Mouse (Mus musculus) cerebellum, adult (tissue): ENCODE measurements around the gene Lhx9.

Experiments
- ATAC-seq: cut with Nextera tagmentation; 2 replicates; pipeline ENCODE4 v1.9.2; 2017; ENCODE audit warnings: mild to moderate bottlenecking, moderate library complexity, mixed read lengths; ENCODE audit not compliant: insufficient number of reproducible peaks, low FRiP score, low TSS enrichment

Gene Lhx9

DNA sequence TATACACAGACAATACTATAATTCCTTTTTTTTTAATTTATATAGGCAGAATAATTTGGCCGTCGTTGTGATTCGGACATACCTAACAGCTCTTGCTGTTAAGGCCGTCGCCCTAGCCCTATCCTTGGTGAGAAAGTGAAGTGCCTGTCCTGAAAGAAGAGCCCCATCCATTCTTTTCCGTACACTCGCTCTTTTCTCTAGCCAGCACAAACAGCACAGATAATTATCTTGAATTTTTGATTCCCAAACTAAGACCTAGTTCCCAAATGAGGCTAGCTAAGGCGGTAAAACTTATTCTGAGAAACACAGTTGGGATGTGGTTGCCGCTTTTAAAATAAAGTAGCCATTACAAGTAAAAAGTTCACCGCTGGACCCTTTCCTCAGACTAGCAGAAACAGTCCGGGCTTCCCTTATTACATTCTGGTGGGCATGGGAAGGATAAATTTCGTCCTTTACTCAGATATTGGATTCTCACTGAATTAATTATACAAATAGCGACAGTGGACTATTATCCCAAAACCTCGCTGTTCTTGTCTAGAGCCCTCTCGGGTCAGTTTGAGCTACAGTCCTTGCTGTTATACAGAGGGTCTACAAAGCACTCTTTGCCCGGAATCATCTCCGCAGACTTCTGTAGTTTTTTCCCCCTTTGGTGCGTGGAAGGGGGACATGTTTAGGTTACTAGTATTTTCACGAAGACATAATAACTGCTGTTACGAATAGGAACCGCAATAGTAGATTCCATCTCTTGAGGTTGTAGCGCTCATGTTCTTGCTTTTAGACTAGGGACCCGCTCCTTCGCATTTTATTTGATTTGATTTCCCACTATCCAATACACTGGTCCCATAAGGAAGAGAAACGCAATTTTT lies 7.7 kb downstream of the Lhx9 start:
- ATAC-seq = no peak

DNA sequence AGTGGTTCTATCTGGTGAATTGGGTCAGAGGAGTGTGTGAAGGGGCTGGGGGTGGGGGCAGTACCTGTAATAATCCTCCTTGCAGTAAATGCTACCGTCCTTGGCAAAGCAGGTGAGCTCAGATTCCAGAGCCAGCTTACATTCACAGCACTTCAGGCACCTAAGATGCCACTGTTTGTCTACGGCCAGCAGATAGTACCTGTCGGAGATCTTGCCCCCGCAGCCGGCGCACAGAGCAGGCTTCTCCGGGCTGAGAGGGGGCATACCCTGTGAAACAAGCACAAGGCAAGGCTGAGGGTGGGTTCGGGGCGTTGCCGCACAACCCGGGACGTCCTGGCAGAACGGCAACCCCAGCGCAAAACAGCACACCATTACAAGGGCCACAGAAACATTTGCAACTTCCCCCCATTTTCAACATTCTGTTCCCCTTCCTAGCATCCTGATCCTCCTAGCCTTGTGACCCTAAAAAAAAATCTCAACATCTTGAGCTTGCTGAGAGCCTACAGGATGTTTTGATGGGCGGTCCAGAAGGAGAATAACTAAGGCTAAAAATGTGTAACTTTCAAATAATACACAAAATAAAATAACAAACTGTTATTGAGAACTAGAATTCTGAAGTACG lies 8.5 kb downstream of the Lhx9 start:
- no peak for ATAC-seq

DNA sequence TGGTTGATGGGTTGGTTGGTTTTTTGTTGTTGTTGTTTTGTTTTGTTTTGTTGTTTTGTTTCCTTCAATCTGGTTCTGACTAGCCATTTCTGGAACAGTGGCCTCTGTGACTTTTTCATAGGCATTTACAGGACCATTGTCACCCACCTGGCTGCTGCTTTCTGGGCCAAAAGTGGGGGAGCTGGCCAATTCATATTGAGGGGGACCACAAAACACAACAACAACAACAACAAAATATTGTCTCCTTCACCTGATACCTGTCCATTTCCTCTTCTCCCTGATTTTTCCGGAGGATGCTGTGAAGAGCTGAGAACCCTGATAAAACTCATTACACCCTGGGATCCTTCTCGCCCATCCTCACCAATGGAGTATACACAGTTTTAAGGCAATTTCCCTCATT lies 9.1 kb downstream of the Lhx9 start:
- no peak for ATAC-seq

DNA sequence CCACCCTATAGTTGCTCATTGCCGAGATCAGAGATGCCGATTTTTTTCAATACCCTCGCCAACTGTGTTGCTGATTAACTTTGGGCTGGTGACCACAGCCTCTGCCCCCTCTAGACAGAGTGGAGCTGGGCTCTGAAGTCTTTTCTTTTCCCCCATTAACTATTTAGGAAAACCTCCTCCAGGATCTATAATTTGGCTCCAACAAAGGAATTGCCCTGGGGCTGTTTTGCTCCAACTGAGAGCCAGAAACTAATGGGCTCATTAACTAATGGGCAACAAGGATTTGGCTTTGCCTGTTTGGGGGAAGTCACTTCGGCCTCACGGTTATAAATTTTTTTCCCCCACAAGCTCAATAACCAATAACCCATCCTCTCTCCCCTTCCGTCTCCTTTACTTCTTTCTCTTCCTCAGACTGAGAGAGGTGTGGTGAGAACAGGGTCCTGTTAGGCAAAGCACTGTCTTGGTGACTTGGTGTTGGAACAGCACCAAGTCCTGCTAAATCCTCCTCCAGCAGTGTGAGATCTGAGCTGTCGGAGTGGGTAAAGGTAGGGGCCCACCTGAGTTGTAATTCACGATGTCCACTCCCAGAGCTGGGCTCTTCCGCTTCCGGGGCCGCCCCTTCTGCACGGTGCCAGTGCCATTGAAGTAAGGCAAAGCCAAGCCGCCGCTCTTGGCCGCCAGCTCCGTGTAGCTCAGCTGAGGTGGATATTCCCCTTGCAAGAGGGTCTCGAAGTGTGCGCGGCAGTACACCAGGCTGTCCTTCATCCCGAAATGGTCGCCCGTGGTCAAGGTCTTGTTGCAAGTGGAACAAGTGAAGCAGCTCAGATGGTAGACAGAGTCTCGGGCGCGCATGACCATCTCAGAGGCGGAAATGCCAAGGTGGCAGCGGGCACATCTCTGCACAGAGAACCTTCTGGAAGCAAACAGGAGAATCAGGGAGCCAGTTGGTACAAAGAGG lies 10.3 kb downstream of the Lhx9 start:
- no peak for ATAC-seq

DNA sequence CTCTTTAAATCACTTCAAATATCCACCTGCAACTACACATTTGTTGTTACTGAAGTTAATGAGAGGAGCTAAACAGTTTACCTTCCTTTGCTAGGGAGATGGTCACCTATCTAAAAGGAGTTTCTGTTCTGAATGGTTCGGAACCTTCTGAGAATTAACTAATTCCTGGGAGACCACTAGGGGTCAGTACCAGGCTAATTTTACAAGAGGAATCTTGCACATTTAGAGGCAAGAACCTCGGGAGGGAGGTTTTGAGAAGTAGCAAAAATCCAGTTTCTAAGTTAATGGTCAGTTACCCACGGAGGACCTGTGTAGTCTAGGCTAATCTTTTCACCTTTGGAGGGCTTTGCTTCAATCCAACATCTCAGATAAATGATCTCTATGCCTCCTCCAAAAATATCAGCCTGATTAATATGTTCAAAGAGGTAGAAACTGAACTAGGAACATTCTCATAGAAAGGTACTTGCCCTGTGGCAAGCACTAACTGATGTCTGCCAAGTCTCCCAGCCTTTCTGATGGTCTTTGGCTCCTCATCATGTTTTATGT lies 12.9 kb downstream of the Lhx9 start:
- ATAC-seq = peak; percentile 53; the same call in 1 of the 2 replicates

DNA sequence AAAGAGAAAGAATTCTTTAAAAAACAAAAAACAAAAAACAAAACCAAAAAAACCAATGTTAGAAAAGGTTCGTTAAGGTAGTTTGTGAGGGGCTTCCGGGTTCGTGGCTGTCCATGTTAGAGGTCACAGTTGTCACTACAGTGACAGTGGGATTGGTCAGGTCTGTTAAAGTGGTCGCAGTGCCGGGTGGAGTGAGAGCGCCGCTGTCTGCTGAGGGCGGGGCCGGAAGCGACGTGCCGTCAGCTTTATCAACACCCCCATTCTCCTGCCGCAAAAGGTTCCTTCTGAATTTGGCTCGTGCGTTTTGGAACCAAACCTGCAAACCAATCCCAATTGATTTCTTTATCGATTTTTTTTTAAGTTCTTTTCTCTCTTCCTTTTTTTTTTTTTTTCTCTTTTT lies 17.1 kb downstream of the Lhx9 start:
- no peak for ATAC-seq

DNA sequence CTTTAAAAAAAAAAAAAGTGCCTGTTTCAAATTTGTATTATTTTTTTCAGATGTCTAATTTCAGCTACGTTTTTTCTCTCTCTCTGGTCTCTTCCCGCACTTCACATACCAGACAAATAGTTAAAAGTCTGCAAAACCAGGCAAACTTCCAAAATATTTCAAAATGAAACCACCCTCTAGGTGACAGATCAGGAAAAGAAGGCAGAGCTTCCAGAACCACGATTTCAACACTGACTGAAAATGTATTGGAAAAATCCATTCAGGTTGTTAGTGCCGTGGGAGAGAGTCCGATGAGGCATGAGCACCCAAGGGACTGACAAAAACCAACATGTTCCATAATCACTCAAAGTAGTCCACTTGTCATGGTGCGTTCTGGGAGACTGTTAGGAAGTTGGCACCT lies 21.5 kb downstream of the Lhx9 start:
- ATAC-seq = no peak

DNA sequence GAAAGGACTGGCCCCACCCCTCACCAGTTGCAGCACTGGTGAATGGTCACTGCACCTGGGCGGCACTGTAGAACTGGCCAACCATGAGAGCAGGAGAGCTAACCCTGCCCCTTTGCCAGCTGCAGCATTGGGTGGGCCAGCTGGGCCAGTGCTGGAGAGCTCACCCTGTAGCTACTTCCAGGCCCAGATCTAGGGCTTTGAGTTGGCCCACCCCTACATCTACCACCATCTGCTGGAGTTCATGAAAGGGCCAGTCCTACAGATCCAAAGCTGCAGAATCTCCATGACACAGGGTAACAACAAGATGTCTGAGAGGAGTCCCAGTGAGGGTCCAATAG lies 25.4 kb downstream of the Lhx9 start:
- no peak for ATAC-seq

DNA sequence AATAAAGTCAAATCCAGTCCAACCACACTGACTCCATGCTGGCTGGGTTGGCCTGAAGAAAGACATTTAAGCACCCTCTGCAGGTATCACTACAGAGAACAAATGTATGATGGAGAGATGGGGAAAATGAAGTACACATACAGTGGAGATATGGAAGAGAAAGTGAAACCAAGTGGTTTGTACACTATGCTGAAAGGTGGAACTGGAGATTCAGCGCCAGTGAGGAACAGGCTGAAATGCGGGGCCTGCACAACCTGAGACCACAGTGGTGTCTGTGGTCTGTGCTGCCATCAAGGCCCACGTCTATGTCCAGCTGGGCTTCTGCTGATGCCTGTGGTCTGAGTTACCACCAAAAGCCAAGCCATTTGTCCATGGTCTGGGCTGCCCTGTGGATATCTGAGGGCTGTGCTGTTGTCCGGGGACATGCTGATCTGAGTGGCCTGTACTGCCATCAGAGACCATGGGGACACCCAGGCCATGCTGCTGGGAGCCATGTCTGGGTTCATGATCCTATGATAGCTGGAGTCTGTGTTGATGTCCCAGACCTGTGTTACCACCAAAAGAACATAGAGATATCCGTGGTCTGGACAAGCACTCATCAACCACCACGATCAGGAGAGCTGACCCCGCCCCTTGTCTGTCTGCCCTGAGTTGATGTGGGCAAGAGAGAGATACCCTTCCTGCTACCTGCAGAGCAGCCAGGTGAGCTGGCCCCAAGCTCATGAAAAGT lies 26.0 kb downstream of the Lhx9 start:
- ATAC-seq = no peak

DNA sequence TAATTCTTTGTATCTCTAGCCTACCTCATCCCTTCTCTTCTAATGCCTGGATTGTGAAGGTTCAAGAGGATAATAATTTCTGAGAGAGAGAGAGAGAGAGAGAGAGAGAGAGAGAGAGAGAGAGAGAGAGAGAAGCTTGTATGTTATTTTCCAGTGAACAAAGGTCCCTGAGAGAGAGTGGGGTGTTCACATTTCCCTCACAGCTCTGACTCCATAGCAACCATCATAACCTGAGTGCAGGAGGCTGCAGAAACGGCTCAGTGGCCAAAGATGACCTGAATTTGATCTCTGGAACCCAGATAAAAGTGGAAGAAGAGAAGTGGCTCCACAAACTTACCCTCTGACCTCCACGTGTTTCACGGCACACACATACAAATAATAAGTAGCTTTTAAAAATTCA lies 46.6 kb downstream of the Lhx9 start:
- no peak for ATAC-seq

DNA sequence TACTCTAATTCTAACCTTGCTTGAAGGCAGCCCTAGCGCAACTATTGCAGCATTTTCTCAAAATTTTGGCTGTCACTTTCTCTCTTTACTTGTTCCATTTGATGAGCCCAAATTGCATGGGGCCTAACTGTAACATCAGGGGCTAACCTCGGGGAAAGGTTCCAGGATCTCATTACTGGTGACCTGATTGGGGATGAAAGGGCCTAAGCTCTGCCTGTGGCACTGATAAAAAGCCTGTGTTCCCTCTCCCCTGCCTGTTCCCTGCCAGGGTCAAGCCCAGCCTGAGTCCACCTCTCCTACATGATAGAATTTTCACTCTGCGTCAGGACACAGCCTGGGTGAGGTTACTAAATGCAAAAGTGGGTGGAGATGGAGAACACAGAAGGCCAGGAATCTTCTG lies 47.1 kb downstream of the Lhx9 start:
- no peak for ATAC-seq

DNA sequence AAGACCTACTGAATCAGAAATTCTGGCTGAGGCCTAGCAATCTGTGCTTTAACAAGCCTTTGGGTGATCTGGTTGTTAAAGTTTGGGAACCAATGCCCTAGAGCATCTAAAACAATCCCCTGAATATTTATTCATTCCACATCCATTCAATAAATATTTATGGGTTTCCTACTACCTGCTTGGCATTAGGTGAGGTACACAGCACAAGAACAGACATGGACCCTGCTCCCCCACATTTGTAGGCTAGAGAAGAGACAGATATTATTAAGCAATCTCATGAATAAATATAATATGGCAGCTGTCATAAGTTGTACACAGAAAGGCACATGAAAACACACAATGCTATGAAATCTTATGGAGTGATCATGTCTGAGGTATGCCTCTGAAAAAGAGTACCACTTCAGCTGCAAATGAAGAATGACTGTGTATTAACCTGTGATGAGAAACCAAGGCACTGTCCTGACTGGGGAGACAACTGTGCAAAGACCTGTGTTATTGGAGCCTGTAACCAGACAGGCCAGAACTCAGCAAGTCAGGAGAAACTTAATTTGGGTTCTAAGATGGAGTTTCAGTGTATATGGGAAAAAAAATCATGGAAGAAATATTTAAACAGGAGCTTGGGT lies 48.6 kb downstream of the Lhx9 start:
- ATAC-seq = no peak

DNA sequence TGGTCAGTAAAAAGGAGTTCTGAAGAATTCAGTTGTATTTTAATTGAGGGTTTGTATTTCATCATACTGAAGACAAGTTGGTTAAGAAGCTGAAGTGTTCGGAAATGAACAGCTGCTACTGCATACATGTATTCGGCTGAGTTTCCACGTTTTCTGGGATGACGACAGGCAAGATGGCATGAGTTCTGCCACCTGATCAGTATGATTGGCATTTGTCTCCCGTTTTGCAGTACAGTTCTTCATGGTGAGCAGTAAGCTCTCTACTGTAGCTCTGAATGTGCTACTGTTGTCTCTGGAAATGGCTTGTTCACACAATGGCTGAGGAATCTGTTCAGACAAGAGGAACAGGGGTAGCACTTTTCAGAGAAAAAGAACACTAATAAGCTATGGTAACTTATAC lies 50.3 kb downstream of the Lhx9 start:
- no peak for ATAC-seq

DNA sequence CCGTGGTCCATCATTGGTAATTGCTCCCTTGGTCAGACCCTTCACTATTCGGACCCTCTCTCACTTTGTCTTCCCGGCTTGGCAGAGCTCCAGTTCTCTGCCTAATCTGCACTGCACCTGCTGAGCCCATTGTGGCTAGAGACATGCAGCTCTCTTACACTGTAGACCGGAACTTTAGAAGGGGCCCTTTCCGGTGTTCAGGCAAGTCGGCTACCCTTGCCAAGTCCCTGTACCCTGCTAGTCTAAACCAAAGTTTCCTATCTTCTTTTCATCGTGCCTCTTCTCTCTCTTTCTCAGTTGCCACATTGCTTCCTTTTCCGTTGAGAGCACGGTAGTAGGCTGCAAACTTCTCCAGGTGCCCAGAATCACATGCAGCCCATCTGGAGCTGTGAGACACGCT lies 62.5 kb downstream of the Lhx9 start:
- ATAC-seq = no peak

DNA sequence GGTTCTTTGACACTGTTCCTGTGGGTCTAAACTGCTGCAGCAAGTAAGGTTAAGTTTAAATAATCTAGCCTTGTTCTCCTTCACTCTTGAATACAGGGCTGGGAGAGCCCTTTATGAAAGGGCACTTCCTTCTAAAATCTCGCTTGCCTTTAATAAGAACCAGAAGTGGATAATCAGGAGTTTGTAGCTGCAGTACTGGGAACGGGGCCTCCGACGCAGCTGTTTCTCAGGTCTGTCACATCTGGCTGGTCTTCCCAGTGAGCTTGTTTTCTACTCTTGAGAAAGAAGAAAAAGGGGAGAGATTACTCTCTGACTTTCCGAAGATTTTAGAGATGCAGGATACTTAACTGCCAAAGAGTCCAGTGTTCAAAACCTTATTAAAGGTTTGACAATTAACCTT lies 64.4 kb downstream of the Lhx9 start:
- ATAC-seq = no peak
